Mouse (Mus musculus) left cerebral cortex, postnatal 36 days (tissue): ENCODE measurements around the gene C1qc. TPM values are rescaled to one million over a fixed set of nuclear protein-coding genes. Genes with fewer than 3 reads are reported as not detected.

Experiments
- DNase-seq, 2 experiments: peaks; one replicate each; pipeline ENCODE4 v3.0.0; 2021 to 2022; ENCODE audit warnings: low spot score in 2 of 2, mixed read lengths in 1 of 2
- intact Hi-C: fragments of 180-260 bp; cut with DNase I; formaldehyde crosslinking; loops from one replicate; pipeline ENCODE4 v1.15.1; 2025
- total RNA-seq, 2 experiments: library from RNA; stranded (reverse); gene quantifications; 2 replicates each; pipeline ENCODE4 v1.2.3; 2021

Gene C1qc
- 10 to 100 TPM; 40.6 to 47.2 TPM for total RNA-seq

- peak in 1 of 2 experiments; percentile 27 for DNase-seq
- intact Hi-C loops = loop anchor here (10.0 kb wide), 1 partner anchor 392 kb away; no protein-coding TSS in a partner anchor
Observed at GRCm38 (mm10) chr4:136892811-136893210, at the start of gene C1qc. Gene C1qc, minus strand, starts transcription at chr4:136893065.

DNA sequence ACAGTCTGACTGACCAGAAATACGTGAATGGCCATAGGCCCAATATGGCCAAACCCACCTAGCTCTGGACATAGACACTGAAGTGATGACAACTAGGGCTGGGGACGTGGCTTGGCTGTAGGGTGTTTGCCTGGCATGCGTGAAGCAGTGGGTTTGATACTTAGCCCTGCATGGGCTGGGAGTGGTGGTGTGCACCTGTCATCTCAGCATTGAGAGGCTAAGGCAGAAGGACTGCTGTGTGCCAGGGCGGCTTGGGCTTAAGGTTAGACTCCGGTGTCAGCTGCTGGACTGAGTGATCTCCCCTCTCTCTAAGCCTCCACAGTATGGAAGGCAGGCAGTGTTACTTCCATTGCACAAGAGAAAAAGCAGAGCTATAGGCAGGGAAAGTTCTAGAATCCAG lies 45.1 kb upstream of the C1qc start:
- intact Hi-C loops = no loop called here
- no peak for DNase-seq

- intact Hi-C loops = no loop called here
Observed at GRCm38 (mm10) chr4:136937344-136937743, 44.5 kb upstream of the C1qc start.

DNA sequence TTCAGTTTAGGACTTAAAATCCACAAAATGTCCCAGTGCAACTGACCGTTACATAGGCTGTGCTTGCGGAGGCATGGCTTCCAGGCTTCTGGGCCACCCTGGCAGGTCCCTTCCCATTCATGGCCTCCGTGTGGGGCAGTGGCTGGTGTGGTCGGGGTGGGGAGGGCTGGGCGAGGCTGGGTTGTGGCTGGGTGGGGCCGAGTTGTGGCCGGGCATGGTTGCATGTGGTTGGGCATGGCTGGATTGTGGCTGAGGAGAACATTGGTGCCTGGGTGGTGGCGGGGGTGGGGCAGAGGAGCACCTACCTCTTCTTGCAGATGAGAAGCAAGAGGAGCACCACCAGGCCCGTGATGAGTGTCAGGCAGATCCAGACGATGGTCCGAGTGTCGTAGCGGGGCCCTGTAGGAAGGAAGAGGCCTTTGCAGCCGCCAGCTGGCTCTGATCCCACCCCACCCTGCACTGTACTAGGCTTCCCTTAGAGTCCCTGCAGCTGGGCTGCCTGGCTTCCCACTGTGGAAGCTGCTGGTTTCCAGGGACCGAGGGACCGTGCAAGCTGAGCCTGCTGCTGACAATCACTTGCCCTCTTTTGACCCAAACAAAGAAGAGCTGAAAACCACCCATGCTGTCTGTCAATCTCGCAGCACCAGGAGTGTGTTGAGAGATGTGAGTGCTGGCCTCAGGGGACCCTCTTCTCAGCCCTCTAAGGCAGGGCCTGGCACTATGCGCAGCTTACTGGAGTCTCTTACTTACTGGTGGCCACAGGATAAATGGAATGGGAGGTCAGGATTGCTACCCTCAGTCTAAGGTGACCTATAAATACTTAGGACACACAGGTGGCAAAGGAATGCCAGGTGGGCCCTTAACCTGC lies 42.1 kb upstream of the C1qc start:
- intact Hi-C loops = no loop called here
- no peak for DNase-seq

More at GRCm38 (mm10) chr4:136937344-136937743, 44.5 kb upstream of the C1qc start:
- no peak for DNase-seq

GRCm38 (mm10) chr4:136930474-136930873 lies 37.6 kb upstream of the C1qc start:
- intact Hi-C loops = no loop called here

DNA sequence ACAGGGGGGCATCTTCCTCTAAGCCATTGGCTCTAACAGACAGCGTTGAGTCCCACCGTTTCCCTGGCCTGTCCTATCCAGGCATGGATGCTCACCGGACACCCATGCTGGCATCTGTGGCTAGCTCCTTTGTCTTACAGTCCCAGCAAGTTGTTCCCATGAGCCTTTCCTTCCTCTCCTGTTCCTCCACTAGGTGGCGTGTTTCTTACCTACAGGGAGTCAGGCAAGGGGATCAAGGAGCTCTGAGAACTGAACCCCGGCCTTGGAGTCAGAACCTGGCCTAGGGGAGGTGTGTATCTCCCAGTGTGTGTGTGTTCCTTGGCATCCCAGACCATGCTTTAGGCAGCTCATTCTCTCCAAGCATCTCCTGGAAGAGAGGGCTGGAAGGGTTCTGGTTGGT lies 36.1 kb upstream of the C1qc start:
- intact Hi-C loops = no loop called here

More at GRCm38 (mm10) chr4:136930474-136930873, 37.6 kb upstream of the C1qc start:
- DNase-seq = no peak

DNA sequence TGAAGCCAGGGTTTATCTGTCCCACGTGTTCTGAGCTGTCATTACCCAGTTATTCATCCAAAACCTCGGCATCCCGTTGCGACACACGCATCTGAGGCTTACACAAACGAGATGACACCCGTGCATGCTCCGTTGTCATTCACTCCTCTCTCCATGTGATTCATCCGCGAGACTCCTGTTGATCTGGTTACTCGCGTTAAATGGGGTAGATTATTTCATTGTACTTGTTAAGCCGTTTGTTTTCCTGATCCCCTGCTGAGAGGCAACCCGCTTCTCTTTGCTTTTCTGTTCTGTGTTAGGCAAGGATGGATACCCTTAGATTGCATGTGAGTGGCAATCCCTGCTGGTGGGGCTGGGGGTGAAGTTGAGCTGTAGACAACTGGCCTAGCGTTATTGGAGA lies 32.9 kb upstream of the C1qc start:
- intact Hi-C loops = no loop called here
- DNase-seq = no peak

More for the DNA sequence above, 36.1 kb upstream of the C1qc start:
- no peak for DNase-seq

DNA sequence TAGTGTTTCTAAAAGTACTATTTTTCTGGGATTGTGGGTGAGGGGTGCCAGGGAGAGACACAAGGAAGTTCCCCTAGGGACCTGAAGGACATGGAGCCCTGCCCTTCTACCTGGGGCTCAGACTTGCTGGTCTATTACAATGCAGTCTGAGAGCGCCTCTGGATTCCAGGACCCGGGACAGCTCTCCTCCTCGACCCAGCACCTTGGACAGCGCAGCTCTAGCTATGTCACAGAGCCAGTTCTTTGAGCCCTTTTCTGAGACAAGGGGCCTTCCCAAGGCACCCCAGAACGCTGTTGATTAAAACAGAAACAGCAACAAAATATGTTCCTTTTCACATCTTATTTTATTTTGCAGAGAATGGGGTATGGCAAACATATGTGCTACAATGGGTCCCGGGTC lies 31.7 kb upstream of the C1qc start:
- intact Hi-C loops = no loop called here

DNA sequence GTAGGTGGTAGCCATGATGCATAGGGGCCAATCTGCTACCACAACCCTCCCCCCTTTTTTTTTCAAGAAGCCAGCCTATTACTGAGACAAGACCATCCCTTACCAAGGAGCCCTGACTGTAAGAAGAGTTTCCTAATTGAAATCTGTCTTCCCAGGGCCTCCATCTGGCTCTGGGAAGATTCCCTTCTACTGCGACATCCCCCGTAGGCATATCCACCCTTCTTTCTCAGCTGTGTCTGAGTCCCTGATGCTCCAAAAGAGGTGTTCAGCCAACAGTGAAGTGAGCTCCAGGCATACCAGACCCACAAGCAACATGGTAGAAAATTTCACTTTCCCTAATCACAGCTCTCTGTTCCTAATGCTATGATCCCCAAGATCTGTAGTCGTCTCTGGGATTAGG lies 26.7 kb upstream of the C1qc start:
- DNase-seq = no peak
- intact Hi-C loops = no loop called here

More for the DNA sequence above, 31.7 kb upstream of the C1qc start:
- DNase-seq = no peak

- DNase-seq = no peak
Observed at GRCm38 (mm10) chr4:136918834-136919233, 26.0 kb upstream of the C1qc start.

DNA sequence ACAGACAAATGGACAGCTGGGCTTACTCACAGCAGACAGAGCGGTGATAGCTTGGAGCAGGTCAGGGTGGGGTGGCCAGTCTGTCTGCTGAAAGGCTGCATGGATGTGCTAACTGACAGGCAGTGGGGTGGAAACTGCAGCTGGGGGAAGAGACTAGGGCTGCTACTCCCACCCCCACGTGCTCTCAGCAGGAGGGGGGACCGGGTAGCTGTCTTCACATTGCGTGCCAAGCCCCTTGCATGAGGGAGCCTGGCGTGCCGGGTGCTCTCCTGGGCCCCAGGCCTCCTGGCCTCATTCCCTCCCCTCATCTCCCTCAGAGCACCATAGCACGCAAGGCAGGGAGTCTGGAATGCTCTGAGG lies 24.3 kb upstream of the C1qc start:
- DNase-seq = no peak
- intact Hi-C loops = no loop called here

More at GRCm38 (mm10) chr4:136918834-136919233, 26.0 kb upstream of the C1qc start:
- intact Hi-C loops = no loop called here

DNA sequence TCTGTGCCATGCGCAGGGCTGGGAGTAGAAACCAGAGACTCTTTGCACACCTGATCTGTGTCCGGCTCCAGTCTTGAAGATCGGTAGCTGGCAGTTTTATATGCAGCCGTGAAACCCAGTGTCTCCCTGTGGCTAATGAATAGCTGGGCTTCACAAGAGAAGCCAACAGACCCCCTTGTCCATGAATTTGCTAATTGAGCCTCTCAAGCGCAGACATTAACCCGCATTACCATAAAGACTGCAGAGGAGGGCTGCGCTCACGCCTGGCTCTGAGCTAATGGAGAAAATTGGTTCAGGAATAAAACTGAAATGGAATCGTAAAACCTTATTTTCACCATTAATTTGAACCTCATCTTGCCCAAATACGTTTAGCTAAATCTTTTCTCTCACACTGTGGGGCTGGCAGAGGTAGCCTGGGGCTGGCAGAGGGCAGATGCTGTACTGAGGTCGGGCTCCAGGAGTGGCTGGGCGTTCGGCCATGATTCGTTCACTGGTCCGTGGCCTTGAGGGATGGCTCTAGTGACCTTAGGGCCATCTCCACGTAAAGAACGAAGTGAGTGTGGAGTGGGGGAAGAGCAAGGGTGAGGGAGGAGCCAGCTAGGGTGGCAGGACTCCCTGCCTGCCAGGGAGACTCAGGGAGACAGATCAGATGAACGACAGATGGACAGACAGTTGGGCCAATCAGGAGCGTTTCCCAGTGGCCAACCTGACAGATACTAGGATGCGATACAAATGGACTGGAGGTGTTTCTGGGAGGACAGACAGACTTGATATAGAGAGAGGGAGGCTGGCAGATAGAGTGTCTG lies 23.7 kb upstream of the C1qc start:
- DNase-seq = no peak
- intact Hi-C loops = no loop called here

GRCm38 (mm10) chr4:136912841-136913240 lies 20.0 kb upstream of the C1qc start:
- DNase-seq = no peak
- intact Hi-C loops = no loop called here

GRCm38 (mm10) chr4:136911804-136912203 lies 18.9 kb upstream of the C1qc start:
- intact Hi-C loops = no loop called here
- DNase-seq = no peak

- intact Hi-C loops = no loop called here
- DNase-seq = no peak
Observed at GRCm38 (mm10) chr4:136911211-136911646, 18.4 kb upstream of the C1qc start.

- no peak for DNase-seq
- intact Hi-C loops = no loop called here
Observed at GRCm38 (mm10) chr4:136907809-136908208, 14.9 kb upstream of the C1qc start.

DNA sequence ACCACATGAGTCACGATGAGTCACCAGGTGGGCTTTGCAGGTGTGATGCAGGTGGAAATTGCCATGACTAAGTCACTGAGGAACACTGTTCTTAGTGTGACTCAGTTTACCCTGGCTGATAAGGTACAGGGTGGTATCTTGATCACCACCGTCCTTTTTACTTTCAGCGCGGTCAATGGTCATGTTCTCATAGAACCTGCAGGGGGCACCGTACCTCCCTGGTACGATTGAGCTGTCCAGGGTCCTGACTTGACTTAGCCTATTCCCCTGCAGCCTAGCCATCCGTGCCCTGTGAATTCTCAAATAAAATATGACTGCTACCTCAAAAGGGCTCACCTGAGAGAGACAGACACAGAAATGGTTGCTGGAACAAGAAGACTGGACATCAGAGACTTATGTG lies 14.2 kb upstream of the C1qc start:
- intact Hi-C loops = no loop called here
- no peak for DNase-seq

- intact Hi-C loops = no loop called here
- no peak for DNase-seq
Observed at GRCm38 (mm10) chr4:136904767-136905539, 12.1 kb upstream of the C1qc start.

GRCm38 (mm10) chr4:136899154-136899553 lies 6.3 kb upstream of the C1qc start:
- DNase-seq = no peak
- intact Hi-C loops = loop anchor here (10.0 kb wide), 1 partner anchor 386 kb away; no protein-coding TSS in a partner anchor

DNA sequence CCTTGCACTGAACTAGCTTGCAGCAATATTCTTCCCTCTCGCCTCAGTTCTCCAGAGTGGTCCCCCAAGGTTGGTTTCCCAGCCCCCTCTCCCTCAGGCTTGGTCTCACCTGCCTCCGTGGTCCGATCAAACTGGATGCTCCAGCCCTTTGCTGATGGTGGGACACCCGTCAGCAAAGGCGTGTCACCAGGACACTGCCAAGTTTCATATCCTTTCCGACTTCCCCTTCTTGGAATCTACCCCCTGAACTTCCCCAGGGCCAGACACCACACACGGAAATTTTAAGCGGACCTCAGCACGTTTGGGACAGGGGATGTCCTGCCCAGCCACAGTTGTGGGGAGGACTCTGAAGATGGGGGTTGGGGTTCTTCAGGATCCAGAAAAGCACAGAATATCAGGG lies 5.8 kb upstream of the C1qc start, which contains the start of gene C1qa:
Gene C1qa (minus strand): TSS at position 167 of the 400 bp plus-strand sequence.
- intact Hi-C loops = loop anchor here (10.0 kb wide), 1 partner anchor 386 kb away; no protein-coding TSS in a partner anchor
- DNase-seq = no peak
